Mouse (Mus musculus) lung, postnatal 4 days (tissue): ENCODE measurements around the gene Klhdc8b.
A peak's percentile ranks its signal among the peaks of the same experiment; 100 is the strongest.

Experiments used
- DNase-seq, 2 experiments: peaks; one replicate each; pipeline ENCODE4 v3.0.0; 2021

Klhdc8b gene

DNA sequence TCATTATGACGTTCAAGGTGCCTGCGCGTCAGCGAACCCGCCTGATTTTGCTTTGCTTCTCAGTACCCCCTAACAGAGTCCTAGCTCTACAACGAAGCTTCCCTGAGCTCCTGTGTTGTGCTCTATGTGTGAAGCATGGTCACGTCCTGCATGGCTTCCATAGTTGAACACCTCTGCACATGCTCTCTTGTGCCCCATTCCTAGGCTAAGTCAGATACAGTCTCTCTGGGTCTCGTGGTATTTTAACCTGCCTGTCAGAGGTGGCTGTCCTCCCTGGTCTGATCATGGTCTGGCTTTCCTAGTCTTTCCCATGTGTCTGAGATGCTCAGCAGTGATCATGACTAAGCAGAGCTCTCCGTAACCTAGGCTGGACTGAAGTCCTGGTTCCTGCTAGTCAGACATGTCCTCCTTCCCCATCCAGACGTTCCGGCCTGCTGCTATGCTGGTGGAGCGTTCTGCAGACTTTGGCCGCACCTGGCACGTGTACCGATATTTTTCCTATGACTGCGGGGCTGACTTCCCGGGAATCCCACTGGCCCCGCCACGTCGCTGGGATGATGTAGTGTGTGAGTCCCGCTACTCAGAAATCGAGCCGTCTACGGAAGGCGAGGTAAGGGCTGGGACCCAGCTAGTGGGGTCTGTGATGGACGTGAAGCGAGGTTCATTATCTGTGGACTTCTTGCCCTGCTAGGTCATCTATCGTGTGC lies 19.6 kb upstream of the Klhdc8b start:
- no peak for DNase-seq

DNA sequence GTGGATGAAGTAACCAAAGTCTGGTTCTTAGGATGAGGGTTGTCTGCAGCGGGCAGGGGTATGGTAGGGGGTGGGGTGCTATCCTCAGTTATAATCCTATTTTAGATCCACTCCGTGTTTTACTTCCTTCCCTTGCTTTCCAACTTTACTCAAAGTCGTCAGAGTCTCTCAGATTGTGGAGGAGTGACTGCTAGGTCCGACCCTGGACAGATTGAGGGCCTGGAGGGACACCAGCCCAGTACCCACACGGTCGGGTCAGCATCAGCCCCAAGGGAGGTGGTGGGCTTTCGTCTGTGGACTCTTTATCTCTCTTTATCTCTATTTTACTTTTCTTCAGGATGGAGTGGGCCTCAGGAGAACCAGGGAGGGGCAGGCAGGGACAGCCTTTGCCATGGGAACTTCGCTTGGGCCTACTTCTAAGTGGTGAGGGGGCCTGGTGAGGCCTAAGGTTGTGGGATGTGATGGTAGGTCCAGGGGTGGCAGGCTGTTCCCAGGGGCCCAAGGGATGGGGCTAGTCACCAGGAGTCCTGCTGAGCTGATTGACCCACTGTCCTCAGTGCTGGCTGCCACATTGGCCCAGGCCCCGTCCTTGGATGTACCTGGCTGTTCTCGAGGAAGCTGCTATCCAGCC lies 18.5 kb upstream of the Klhdc8b start, which contains the start of gene Lamb2:
TSS of gene Lamb2 (plus strand) at position 16 of the 631 bp plus-strand sequence.
- DNase-seq: peak; percentile 54 to 55

GRCm38 (mm10) chr9:108479241-108479640 lies 17.9 kb upstream of the Klhdc8b start:
- DNase-seq: peak; percentile 24 to 29

GRCm38 (mm10) chr9:108478638-108479156 lies 17.3 kb upstream of the Klhdc8b start:
- peak; percentile 91 to 92 for DNase-seq

DNA sequence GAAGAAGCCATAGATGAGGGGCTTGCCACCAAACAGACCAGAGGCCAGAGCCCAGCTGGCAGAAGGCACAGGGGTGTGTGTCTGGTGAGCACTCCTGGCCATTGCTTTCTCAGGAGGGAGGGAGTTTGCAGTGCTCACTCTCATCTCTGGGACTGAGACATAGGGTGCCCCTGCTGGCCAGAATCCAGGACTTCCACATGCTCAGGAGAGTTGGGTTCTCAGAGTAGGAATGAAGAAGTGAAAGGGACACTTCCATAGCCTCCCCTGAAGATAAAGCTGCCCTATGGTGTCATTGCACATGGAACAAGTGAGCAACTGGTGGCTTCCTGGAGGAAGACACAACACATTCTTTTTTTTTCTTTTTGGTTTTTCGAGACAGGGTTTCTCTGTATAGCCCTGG lies 13.1 kb upstream of the Klhdc8b start:
- peak in 1 of 2 experiments; percentile 20 for DNase-seq

- no peak for DNase-seq
Observed at GRCm38 (mm10) chr9:108469845-108470244, 8.5 kb upstream of the Klhdc8b start.

- no peak for DNase-seq
Observed at GRCm38 (mm10) chr9:108469430-108469829, 8.0 kb upstream of the Klhdc8b start.

- DNase-seq: no peak
Observed at GRCm38 (mm10) chr9:108466219-108466618, 4.8 kb upstream of the Klhdc8b start.

- peak in 1 of 2 experiments; percentile 19 for DNase-seq
Observed at GRCm38 (mm10) chr9:108463713-108464112, 2.3 kb upstream of the Klhdc8b start.

- peak; percentile 43 to 78 for DNase-seq
Observed at GRCm38 (mm10) chr9:108462192-108462591, 811 bp upstream of the Klhdc8b start.

DNA sequence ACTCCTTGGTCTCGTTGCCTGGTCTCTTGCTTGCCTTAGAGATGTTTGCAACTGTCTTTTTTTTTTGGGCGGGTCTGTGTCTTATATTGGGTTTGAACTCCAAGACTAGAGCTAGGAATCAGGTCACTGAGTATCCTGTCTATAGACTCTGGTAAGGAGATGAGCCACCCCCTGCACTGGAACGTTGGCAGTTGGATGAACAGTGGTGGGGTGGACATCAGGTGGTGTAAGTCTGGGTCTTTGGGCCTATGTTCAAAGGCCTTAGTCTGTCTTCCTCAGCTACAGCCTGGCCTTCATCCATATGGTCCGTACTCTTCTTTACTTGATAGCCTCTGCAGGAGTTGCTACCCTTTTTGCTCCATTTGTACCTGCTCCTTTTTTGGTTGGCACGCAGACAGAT lies 294 bp upstream of the Klhdc8b start:
- DNase-seq: no peak

DNA sequence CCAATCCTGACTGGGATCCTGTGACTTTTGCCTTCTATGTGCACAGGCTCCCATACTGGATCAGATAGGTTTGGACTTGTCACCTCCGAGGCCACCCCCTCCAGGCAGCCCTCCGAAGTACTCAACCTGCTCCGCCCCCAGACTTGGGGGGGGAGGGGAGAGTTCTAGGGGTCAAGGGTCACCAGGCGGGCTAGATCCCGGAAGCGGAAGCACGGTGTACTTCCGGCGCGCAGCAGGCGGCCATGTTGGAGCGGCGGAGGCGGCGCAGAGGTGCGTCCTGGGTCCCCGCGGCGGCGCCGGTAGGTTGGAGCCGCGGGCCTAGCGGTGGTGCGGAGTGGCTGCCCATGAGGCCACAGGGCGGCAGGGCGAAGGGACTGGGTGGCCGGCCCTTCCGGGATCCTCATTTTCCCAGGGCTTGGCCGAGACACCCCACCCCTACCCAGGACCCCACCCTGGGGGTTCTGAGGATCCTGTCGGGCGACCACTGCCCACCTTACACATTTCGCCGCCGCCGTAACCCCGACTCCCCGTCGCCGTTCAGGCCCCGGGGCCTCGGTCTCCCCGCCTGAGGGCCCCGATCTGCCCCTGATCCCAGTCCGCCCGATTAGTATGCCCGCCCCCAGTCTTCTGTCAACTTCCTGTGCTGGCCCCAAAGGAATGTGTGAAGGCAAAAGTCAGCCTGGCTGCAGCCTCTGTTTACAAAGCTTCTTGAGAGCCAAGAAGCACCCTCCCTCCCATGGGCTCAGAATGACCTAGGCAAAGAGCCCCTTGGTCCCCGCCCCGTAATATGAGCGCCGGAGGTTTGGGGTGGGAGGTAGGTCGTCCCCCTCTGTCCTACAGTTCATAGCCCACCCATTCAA lies 832 bp downstream of the Klhdc8b start, which contains the start of gene Ccdc71:
TSS of gene Ccdc71 (plus strand) at position 209 of the 860 bp plus-strand sequence.
- DNase-seq: peak; percentile 90 to 91

DNA sequence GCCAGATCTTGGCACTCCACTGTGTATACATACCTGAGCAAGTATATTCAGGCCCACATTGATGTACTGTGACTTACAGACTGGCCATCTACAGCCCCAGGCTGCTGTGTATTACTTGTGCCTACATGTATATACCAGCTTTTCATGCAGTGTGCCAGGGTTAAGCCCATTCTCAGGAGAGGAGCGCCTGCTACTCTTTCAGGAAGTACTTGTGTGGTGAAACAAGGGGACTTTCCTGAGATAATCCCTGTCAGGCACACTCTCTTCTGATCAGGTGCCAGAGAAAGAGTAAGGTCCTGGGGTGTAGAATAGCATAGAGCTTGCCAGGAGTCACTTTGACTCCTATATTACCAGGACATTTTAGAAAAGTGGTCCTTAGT lies 1.5 kb downstream of the Klhdc8b start:
- DNase-seq: no peak

DNA sequence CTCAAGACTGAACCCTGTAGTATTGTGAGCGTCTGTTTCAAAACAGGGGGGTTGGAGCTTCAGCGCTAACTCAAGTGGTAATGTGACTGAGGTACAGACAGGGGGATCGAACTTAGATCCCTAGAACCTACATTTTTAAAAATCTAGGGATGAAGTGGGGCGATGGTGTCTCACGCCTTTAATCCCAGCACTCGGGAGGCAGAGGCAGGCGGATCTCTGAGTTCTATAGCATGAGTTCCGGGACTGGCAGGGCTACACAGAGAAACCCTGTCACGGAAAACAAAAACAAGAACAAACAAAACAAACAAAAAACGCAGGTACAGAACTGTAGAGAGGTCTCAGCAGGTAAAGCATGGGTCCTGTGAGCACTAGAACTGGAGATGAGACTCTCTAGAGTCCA lies 4.4 kb downstream of the Klhdc8b start:
- no peak for DNase-seq

GRCm38 (mm10) chr9:108455747-108456571 lies 5.4 kb downstream of the Klhdc8b start:
- no peak for DNase-seq

DNA sequence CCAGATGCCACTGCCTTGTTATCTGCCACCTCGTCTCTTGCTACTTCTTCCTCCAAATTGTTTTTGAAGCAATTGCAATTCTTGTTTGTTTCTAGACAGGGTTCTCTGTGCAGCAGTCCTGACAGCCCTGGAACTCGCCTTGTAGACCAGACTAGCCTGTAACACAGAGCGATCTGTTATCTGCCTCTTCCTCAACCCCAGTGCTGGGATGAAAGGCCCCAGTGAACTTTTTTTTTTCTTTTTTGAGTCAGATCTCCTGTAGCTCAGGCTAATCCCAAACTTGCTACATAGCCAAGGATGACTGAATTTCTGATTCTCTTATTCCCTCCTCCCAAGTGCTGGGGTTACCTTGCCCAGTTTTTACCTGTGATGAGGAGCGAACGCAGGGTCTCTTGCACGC lies 7.0 kb downstream of the Klhdc8b start:
- DNase-seq: no peak

GRCm38 (mm10) chr9:108453458-108453857 lies 7.9 kb downstream of the Klhdc8b start:
- no peak for DNase-seq

GRCm38 (mm10) chr9:108452911-108453310 lies 8.5 kb downstream of the Klhdc8b start:
- no peak for DNase-seq

DNA sequence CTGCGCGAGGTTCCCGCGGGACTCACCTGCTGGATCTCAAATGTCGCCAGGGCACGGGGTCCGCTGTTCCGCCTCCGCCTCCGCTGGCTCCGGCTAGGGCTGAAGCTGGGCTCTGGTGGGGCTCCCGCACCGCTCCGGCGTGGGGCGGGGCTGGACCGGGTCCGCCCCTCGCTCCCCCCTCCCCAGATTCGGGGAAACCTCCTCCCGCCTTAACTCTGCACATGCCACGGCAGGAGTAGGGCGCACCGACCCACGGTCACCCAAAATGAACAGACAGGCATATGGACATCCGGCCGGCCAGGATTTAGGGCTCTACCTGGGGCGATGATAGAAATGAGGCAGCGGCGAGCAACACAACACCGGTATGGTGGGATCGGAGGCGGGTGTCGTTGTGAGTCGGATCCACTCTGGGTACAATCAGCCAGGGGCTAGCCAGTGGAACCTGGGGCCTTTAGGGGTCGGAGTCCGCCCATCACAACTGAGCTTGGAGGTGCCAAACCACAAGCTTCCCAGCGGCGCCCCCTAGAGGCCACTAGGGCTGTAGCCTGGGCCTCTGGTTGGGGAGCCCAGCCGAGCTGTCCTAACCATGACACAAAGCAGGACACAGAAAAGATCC lies 9.0 kb downstream of the Klhdc8b start:
- peak; percentile 90 to 91 for DNase-seq

- no peak for DNase-seq
Observed at GRCm38 (mm10) chr9:108451519-108452160, 9.7 kb downstream of the Klhdc8b start.

DNA sequence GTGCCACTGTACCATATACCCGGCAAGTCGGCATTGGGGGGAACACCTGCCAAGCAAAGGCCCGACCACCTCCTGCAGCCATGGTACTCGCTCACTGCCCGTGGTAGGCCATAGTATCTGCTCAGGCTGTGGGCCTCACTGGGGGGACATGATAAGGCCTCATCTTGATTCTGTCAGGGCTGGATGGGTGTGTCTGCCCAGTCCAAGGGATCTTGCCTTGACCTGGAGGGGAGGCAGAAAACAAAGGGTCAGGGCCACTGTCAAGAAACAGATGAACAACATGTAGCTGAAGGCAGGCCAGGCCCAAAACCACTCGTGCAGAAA lies 10.2 kb downstream of the Klhdc8b start:
- no peak for DNase-seq
